Mouse (Mus musculus): ENCODE data around the gene Insyn1.

Gene Insyn1

DNA sequence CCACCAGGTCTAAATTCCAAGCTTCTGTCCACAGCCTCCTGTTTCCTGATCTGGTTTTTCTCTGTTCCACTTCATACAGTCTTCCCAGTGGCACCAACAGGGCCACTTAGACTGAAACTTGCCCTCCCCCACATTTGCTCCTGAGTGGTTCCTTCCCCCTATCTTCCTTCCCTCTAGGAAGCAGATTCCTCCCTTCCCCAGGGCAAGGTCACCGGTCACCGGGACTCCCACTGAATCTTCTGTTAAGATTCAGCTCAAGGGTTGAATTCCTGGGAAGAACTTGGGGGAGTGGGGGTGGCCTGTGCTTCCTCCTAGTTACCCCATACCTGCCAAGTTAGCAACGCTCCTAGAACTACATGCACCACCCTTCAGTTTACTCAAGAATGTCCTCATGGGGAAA, 1.3 kb upstream of the Insyn1 start:
- no peak for DNase-seq (ENCODE audit: low spot score in 2 of 2)

DNA sequence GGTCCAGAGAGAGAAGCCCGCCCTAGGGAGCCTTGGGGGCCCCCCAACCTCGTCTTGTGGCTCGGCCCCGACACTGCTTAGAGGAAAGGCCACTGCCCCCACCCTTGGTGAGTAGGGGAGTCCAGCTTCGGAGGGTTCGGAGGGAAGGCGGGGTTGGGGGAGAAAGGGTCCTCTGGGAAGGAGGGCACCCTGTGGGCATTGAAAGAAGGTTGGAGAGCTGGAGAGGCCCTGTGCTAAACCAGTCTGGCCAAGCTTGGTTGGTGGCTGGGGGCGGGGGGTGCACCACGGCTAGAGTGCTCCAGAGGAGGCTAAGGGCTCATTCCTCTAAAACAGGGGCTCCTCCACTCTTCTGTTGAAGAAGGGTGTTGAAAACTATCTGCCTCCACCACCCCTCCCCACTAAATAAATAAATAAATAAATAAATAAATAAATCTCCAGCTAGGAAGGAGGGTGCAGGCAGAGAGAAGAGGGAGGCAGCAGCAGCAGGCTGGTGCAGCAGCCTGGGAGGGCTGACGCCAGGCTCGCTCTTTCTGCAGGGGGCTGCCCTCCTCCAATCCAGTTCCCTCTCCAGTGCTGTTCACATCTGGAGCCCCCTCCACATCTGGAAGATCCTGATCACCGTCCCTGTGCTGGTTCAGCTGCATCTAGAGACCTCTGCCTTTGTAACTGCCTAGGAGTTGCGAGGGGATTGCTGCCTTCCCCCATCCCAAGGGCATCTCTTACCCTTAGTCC, 896 bp downstream of the Insyn1 start:
- DNase-seq (ENCODE audit: low spot score in 2 of 2): no peak

DNA sequence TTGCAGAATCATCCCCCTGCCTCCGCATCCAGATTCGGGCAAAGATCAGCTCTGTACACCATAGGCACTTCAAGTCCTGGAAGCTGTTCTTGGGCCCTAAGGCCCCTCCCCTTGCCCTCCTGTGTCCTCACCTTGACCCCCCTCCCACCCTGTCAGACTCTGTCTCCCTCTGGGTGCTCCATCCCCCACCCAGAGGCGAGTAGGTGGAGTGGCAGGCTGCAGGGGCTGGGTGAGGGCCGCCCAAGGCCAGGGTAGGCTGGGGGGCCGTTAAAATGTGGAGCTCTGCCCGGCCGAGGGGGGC, 1.4 kb downstream of the Insyn1 start:
- DNase-seq (ENCODE audit: low spot score in 2 of 2): no peak

DNA sequence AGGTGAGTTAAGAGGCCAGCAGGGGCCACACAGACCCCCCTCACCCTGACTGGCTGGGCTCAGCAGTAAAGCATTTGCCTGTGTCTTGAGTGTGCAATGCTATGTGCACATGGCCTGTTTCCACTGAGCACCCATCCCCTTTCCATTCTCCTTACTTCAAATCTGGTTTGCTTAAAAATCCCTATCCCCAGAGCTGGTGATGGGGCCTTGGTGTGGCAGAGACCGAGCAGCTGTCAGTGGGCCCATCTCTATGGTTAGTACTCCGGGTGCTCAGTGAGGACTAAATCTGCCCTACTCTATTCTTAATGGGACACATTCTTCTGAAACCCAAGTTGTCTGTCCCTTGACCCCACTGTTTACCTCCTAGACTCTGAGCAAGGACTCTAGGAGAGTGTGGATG, 2.0 kb downstream of the Insyn1 start:
- DNase-seq (ENCODE audit: low spot score in 2 of 2): no peak

DNA sequence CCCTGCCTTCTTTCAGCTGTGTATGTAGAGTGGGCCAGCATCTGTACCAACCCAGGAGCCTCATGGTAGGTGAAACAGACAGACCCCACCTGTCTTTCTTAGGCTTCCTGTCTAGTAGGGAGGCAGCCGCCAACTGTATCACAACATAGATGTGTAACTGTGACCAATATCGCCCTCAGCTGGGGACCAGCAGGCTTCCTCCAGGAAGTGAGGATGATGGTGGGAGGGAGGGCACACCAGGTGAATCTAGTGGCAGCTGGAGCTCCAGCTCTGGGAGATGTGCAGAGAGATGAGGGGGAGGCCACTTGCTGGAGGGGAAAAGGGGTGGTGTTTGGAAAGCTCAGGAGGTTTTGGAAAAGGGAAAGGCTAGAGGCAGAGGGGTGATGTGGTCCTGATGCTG, 6.6 kb downstream of the Insyn1 start:
- DNase-seq (ENCODE audit: low spot score in 2 of 2): no peak

DNA sequence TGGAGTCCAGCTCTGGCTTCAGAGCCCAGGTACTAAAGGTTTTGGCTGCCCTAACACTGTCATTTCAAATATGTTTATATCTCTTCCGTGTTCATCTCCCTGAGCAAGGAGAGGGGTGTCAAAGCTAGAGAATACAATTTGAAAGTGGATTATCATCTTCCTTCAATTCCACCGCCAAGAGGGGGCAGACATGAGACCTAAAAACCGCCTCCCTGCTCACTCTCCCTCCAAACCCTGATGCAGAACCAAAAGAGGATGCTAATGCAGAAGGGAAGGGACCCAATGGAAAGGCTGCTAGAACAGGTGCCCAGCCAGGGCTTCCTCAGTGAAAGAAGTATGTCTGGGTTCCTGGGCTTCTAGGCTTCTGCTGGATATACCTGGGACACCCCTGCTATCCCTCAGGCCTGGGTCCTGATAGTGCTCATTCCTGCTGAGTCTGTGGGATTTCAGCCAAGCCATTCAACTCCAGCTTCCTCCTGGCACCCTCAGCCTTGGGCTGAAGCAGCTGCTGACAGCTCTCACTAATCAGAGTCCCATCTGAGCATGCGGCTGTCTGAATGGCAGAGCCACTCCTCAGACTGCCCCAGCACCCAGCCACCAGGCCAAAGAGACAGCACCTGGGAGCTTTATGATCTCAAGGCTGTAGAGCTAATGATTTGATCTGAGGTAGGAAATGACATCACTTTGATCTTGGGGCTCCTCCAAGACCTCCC, 8.2 kb downstream of the Insyn1 start:
- DNase-seq (ENCODE audit: low spot score in 2 of 2): no peak

DNA sequence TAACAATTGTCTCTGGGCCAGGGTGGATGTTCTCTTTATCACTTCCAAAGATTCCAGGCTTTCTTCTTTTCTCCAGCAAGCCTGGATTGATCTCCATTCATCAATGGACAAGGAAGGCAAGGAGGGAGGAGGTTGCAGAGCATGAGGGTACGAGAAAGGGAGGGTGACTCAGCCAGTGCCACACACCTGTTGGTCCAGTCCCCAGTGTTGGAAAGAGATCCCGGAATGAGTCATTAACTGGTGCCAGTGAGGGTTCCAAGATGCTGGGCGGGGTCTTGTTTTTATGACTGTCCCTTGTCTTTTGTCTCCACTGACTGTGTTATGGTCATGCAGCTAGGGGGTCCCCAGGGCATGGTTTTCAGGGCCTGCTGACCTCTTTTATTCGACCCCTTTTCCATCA, 9.5 kb downstream of the Insyn1 start:
- DNase-seq (ENCODE audit: low spot score in 2 of 2): no peak

DNA sequence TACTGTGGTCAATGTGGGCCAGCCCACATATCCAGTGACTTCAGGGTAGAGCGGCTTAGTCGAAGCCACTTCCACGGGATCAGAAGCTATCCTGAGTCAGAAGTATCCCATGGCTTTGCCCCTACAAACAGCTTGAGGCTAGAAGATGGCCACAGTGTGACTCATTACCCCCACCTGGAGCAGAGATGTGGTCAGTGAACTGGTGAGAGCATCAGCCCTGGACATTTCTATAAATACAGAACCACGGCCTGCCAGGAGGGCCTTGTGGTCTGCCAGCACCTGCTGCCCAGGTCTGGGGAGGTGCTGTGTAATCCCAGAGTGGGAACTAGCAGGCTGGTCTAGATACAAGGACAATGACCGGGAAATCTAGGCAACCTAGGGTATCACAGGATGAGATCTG, 12.5 kb downstream of the Insyn1 start:
- DNase-seq (ENCODE audit: low spot score in 2 of 2): no peak

DNA sequence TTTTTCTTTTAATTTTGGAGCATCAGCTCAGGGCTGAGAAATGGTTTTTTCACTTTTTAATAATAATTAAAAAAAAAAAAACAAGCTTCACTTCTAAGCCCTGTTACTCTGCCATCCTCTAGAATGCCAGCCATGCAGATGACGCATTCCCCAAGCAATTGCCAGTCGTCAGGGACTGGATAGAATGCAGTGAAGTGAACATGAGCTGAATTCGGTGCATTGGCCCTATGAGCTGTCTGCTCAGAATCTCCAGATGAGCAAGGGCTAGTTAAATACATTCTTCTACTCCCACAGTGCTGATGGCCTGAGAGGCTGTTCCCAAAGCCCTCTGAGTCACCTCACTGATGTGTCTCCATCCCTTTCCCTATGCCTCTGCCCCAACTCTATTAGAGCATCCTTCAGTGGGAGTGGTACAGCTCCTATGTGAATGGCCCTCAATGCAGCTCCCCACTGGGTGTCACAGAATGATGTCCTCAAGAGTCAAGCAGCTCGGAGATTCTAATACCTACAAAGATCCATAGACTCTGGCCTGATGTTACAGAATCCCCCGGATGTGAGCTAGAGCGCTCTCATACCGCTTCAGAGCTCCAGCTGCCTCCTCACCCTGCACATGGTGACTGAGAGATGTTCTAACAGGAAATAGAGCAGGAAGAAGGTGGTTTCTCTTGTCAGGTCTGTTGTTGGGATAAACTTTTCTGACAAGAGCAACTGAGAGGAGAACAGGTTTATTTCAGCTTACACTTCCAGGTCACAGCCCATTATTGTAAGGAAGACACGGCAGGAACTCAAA, 19.0 kb downstream of the Insyn1 start:
- no peak for DNase-seq (ENCODE audit: low spot score in 2 of 2)

DNA sequence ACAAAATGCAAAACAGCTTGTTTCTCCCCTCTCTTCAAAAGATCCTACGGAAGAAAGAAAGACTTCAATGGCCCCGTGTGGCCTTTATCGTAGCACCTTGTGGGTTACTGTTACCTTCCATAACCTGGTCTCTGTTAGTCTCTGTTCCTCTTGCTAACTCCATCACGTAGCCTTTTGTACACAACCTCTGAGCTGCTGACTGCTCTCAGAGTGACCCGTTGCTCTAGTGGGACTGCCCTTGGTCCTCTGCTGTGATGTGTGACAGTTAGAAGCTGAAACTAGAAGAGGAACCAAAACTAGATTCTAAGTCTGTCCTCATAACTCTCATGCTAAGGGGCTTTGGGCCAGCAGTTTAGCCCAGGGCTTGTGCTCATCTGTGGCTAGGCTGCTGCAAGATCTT, 22.0 kb downstream of the Insyn1 start:
- no peak for DNase-seq (ENCODE audit: low spot score in 2 of 2)

DNA sequence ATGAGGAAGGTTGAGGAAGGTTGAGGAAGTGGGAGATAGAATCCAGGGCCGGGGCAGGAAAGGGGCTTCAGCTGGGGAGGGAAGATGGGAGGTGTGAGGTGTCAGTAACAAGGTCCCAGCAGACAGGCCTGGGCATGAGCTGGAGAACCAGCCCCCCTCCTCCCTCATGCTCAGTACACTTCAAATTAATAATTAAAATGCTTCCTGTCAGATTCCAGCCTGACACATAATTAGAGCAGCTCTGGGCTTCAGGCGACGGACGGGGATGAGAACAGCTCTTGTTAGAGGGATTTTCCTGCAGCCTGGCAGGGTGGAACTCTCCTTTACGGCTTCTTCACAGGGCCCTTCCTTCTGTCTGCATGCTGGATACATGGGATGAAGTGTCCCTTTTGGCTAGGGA, 25.3 kb downstream of the Insyn1 start:
- DNase-seq (ENCODE audit: low spot score in 2 of 2): no peak

DNA sequence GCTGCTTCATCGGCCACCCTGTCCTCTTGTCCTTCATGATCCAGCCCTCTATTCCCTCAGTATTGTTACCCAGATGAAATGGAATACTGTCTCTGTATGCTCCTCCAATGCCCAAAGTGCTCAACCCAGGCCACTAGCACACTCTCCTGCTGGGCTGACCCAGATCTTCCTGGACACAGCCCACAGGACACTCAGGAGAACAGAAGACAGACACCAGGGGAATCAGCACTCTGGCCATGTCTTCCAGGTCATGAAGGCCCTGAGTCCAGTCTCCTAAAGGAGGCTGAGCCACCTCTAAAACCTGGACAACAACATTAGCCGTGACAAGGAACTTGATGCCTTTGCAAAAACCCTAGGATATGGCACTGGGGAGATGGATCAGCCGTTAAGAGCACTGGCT, 28.1 kb downstream of the Insyn1 start:
- DNase-seq (ENCODE audit: low spot score in 2 of 2): no peak

DNA sequence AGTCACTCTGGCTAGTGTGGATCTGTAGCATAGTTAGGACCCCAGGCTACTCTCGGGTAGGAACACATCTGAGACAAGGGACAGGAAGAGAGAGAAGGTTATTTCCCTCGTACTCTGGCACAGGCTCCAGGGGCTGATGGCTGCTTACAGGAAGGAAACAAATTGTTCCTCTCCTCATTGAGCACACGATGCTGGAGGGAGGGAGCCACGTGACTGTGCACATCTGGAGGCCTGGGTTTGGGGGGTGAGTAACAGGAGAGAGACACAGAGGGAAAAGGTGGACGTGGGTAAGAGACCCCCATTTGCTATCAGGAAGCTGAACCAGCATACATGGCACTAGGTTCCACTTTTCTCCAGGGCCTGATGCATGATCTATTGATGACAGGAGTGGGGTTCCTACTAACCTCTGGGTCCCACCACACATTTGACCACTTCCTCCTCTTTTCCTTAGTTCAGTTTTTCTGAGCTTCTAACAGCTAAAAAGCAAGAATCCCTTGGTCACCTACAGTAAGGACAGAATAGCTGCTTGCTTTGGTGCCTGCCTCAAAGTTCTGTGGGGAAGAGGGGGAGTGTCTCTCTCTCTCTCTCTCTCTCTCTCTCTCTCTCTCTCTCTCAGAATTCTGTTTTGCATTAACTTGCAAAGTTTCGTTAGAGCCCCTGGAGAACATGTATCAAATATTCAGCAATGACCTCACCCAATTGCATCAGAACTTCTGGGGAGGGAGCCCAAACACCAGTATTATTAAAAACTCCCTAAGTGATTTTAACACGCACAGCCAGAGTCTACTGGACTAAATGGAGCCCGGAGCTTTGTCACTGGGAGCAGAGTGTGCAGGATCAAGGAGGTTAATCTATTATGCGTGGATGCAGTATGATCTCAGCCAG, 29.7 kb downstream of the Insyn1 start:
- no peak for DNase-seq (ENCODE audit: low spot score in 2 of 2)

DNA sequence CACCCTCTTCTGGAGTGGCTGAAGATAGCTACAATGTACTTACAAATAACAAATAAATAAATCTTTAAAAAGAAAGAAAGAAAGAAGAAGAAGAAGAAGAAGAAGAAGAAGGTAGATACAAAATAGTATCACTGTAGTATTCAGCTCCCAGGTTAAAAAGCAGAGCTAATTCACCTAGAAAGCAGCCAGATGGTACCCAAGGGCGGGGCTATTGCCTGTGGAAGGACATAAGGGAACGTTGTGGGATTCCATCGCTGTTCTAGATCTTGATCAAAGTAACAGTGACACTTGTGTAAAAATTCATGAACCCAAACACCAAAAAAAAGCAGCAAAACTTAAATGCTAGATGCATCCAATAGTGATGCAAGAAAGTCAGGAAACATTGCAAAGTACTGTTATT, 31.6 kb downstream of the Insyn1 start:
- DNase-seq (ENCODE audit: low spot score in 2 of 2): no peak

DNA sequence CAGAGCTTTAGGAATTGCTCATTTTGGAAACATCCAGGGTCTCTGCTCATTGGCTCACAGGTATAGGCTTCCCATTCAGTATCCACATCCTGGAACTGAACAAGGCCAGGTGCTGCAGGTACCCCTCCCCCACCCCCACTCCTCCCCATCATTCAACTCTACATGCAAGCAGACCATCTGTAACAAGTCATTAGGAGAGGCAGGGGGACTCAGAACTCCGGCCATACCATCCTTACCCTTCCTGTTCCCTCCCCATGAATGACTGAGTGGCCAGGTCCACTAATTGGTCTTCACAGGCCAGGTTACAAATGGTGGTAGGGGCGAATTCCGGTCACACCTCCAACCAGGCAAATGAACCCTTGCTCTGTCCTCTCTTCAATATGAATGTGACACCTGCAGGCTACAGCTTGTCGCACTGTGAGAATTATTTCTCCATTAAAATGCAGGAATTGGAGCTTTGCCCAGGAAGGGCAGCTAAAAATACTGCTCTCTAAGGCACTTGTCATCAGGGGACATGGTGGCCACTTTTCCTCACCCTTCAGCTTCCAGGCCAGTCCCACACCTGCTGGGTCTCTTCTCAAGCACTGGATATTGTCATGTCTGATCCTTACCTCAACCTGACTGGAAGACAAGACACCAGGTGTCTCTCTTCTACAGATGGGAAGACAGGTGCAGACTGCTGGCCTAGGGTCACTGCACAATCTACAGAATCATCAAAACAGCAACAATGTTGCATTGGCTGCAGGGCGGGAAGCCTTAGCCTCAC, 32.6 kb downstream of the Insyn1 start:
- no peak for DNase-seq (ENCODE audit: low spot score in 2 of 2)

DNA sequence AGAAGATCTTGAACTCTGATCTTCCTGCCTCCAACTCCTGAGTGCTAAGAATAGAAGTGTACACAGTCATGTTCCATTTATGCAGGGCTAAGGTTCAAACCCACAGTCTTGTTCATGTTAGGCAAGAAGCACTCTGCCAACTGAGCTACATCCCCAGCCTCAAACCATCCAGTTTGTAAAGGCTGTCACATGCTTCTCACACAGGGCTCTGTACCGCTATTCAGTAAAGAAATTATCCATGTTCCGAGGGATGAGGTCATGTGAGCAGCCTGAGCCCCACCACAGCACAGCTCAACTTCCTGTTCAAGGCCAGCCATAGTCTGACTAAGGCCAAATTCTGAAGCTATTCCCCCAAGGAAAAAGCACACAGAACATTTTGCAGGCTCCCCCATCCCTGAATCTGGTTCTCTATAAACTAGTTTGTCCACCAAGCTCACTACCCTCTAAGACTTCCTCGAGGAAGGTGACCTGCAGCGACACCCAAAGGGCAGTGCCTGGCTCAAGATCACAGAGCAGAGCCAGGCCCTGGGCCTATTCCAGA, 33.5 kb downstream of the Insyn1 start:
- no peak for DNase-seq (ENCODE audit: low spot score in 2 of 2)

DNA sequence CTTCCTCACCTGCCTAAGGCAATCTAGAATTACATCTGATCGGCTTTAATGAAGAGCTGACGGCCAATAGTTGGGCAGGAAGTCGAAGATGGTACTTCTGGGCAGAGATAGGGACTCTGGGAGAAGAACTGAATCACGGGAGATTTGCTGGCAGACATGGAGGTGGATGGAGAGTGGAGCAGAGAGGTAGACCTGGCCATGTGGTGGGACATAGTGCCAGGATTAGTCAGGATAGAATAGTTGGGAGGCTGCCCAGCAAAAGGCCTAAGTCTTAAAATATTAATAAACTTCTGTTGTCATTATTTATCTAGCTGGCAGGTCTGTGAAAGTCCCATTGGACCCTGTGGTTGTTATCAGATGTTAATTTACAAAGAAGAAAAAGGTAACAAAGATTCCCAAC, 36.7 kb downstream of the Insyn1 start:
- no peak for DNase-seq (ENCODE audit: low spot score in 2 of 2)

DNA sequence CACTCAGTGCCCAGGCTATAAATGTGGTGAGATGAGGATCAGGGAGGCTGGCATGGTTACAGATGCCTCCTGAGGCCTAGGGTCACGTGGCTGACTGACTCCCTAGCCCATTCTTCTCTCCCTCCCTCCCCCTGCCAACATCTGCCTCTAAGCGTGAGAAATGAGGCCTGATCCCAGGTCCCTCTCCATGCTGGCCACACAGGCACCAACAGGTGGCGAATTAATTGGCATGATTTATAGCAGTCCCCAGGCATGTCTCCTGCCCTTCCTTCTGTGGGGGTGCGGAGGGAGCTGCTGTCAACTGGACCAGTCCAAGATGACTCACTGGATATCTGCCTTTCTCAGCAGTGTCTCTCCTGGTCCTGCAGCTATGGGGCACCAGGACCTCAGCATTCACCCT, 39.4 kb downstream of the Insyn1 start:
- no peak for DNase-seq (ENCODE audit: low spot score in 2 of 2)

DNA sequence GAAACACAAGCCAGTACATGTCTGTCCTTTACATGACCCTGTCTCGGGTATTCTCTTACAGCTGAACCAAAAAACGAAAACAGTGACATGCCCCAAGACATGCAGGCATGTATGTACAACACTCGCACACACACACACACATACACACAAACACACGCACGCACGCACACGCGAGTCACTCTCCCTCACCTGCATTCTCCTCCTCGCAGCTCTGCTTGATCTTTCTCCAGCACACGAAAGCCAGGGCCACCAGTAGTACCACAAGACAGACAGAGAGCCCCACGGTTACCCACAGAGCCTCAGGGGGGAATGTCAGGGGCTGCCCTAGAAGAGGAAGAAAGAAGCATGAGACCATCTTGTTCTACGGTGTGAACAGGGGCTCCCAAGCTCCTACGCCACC, 42.0 kb downstream of the Insyn1 start:
- DNase-seq (ENCODE audit: low spot score in 2 of 2): no peak

DNA sequence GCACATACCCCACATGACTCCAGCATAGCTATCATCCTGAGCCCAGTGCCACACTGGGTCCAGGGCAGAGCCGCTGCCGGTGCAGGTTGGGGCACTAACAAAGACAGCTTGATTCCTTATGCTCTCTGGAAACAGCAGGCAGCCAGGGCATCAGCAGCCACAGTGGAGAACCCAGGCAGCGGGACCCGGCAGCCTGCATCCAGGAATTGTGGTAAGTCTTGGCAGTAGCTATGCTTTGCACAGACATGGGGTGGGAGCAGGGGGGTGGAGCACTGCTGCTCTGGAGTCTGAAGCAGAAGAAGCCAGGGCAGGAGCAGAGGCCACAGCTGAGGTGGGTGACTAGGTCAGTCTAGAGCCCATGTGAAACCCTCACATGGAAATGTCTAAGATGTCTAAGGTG, 43.8 kb downstream of the Insyn1 start:
- no peak for DNase-seq (ENCODE audit: low spot score in 2 of 2)

DNA sequence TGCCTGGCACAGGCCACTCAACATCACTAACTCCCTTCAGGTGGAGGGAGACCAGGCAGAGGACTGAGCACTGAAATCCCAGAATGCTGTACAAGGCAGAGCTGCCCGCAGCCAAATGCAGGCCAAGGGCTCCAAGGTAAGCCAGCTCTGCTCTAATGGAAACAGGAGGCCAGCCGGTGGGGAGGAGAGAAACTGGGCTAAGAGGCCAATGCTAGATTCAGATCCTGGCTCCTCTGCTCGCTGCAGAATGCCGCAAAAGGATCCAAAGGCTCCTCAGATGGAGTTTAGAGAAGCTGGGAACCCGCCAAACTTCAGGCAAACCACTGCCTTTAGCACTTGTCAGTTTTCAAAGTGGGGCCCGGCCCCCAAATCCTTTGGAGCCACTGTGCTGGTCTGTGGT, 44.9 kb downstream of the Insyn1 start:
- DNase-seq (ENCODE audit: low spot score in 2 of 2): no peak

Measured in frontal cortex, postnatal 25 days (tissue).